In the genomic region with DNA sequence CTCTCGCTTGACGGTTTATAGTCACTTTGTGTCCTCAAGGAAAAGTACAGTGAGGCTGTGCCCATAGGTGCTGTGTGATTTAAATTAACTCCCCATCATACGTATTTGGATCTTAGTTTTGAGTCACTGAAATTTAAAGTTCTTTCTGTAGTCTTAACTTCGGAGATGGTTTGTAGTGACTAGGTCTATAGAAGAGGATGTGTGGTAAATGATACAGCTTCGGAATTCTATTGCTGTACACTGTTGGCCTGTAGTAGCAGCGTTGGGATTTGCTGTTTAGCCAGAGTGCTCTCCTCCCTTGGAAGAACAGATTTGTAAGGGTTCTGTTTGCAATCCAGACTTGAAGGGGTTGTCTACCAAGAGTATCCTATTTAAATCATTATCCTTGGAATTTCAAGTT, we compare ENCODE assay signal across 8 mouse cellular contexts. TPM values are rescaled to one million over a fixed set of nuclear protein-coding genes. Genes with fewer than 3 reads are reported as not detected.
DNase-seq lines count a peak whose midpoint lies in the region; ATAC-seq and TF ChIP-seq lines count a peak whose summit lies in the region.

No protein-coding gene starts in this region.

- WGBS in heart, adult 2 months = 14% methylated on average over 6 of the region's 6 CpGs
- WGBS in forebrain, embryonic 12.5 days = 4% methylated on average over 6 of the region's 6 CpGs
- 21% methylated on average over 6 of the region's 6 CpGs for WGBS in liver, embryonic 16.5 days (ENCODE audit: insufficient replicate concordance)

- DNase-seq in heart, adult 2 months = no peak
- no peak for DNase-seq in heart, postnatal 25 days (ENCODE audit: low spot score)
- DNase-seq in CH12.LX (ENCODE audit: extremely low read depth) = no peak
- no peak for DNase-seq in T-cell, adult 2 months (ENCODE audit: low spot score)
- DNase-seq in gastrocnemius, postnatal 36 days = no peak
- DNase-seq in thymus, postnatal 25 days = no peak

- H3K4me1 ChIP-seq in heart, adult 2 months (ENCODE audit: control insufficient read depth, insufficient read depth, low read length) = peaks cover 2% of the 10 kb centered on the region
- H3K4me1 ChIP-seq in CH12.LX (ENCODE audit: control insufficient read depth in 1 of 2, insufficient read depth in 2 of 2) = peaks cover 0 to 13% of the 10 kb centered on the region in 2 experiments; a peak in 2 of 4 replicates
- peaks cover 11% of the 10 kb centered on the region for H3K4me1 ChIP-seq in forebrain, embryonic 12.5 days
- H3K4me1 ChIP-seq in liver, embryonic 16.5 days (ENCODE audit: control insufficient read depth, low read depth, low read length) = peaks cover 5% of the 10 kb centered on the region

- H3K9ac ChIP-seq in heart, adult 2 months (ENCODE audit: low read depth, low read length) = peak overlapping the region; percentile 84
- H3K9ac ChIP-seq in CH12.LX (ENCODE audit: insufficient read depth, low read depth) = peak overlapping the region; percentile 63; the same call in 1 of the 2 replicates
- H3K9ac ChIP-seq in forebrain, embryonic 12.5 days = peak overlapping the region; percentile 96
- peak overlapping the region; percentile 80 for H3K9ac ChIP-seq in liver, embryonic 16.5 days (ENCODE audit: low read depth, low read length)

- H3K27ac ChIP-seq in heart, adult 2 months = peak overlapping the region; percentile 75
- H3K27ac ChIP-seq in CH12.LX (ENCODE audit: insufficient read depth, low read depth) = no peak overlapping the region
- peak overlapping the region; percentile 99 for H3K27ac ChIP-seq in forebrain, embryonic 12.5 days
- no peak overlapping the region for H3K27ac ChIP-seq in liver, embryonic 16.5 days (ENCODE audit: low read length)

- no peak for TF ChIP-seq EP300 in heart, adult 2 months (IDR thresholded peaks at IDR 0.05; ENCODE audit: insufficient read depth, low read depth, low read length)
- no peak for TF ChIP-seq EP300 in CH12.LX (IDR thresholded peaks at IDR 0.05; ENCODE audit: low read length)

- no peaks in the 10 kb centered on the region for H3K27me3 ChIP-seq in heart, adult 2 months (ENCODE audit: control insufficient read depth, insufficient read depth, low read length)
- H3K27me3 ChIP-seq in CH12.LX (replicated peaks) = no peaks in the 10 kb centered on the region
- H3K27me3 ChIP-seq in forebrain, embryonic 12.5 days = no peaks in the 10 kb centered on the region
- H3K27me3 ChIP-seq in liver, embryonic 16.5 days (ENCODE audit: control insufficient read depth, insufficient read depth, low read depth, low read length) = no peaks in the 10 kb centered on the region

- TF ChIP-seq POLR2A in heart, adult 2 months (IDR thresholded peaks at IDR 0.05; ENCODE audit: insufficient read depth, low read depth, low read length) = no peak
- no peak for TF ChIP-seq POLR2A in CH12.LX (IDR thresholded peaks at IDR 0.05; ENCODE audit: low read depth, low read length)

- dilution Hi-C loops in CH12.LX (cut with MboI; ENCODE audit: extremely low pct_ligation_motif_present, extremely low pct_unique_long_range_greater_than_20kb, low sequenced_read_pairs) = no loop called here

- 0 out of 2 replicates have a peak, but pooled peaks cover 1% of the 10 kb centered on the region for H3K79me2 ChIP-seq in heart, adult 2 months (replicated peaks; ENCODE audit: control insufficient read depth, insufficient read depth, low read length)
- H3K79me2 ChIP-seq in CH12.LX (replicated peaks; ENCODE audit: control insufficient read depth, extremely low read depth, insufficient read depth, poor library complexity, severe bottlenecking) = no peaks in the 10 kb centered on the region

- TF ChIP-seq CTCF in heart, adult 2 months (IDR thresholded peaks at IDR 0.05) = no peak
- TF ChIP-seq CTCF in CH12.LX (conservative IDR thresholded peaks at IDR 0.05 in 1 of 2, IDR thresholded peaks at IDR 0.05 in 1 of 2; ENCODE audit: low read depth in 2 of 2, low read length in 2 of 2) = no peak

- peaks cover 7% of the 10 kb centered on the region for H3K36me3 ChIP-seq in heart, adult 2 months (ENCODE audit: control insufficient read depth, insufficient read depth, low read length)
- no peaks in the 10 kb centered on the region for H3K36me3 ChIP-seq in CH12.LX (replicated peaks in 1 of 2; ENCODE audit: control insufficient read depth in 1 of 2, insufficient read depth in 1 of 2, low read length in 1 of 2)
- H3K36me3 ChIP-seq in forebrain, embryonic 12.5 days (replicated peaks) = peaks cover 14% of the 10 kb centered on the region
- H3K36me3 ChIP-seq in liver, embryonic 16.5 days (ENCODE audit: control insufficient read depth, insufficient read depth) = no peaks in the 10 kb centered on the region

- intact Hi-C loops in heart, adult 2 months (cut with DNase I) = loop anchor here (2.0 kb wide), 1 partner anchor 41 kb away; a partner anchor contains a TSS
- intact Hi-C loops in heart, postnatal 25 days (cut with DNase I) = no loop called here
- intact Hi-C loops in gastrocnemius, postnatal 36 days (cut with DNase I) = no loop called here

- peak; percentile 44 for ATAC-seq in forebrain, embryonic 12.5 days (ENCODE audit: low FRiP score)
- ATAC-seq in liver, embryonic 16.5 days (ENCODE audit: low read depth) = no peak

- TF ChIP-seq RAD21 in CH12.LX (IDR thresholded peaks at IDR 0.05; ENCODE audit: low read depth, low read length) = no peak

- H3K4me2 ChIP-seq in CH12.LX (ENCODE audit: insufficient read depth, low read depth, poor library complexity, severe bottlenecking) = peak overlapping the region; percentile 67
- peak overlapping the region; percentile 56 for H3K4me2 ChIP-seq in forebrain, embryonic 12.5 days
- H3K4me2 ChIP-seq in liver, embryonic 16.5 days (ENCODE audit: low read depth, low read length) = peak overlapping the region; percentile 84

- no peaks in the 10 kb centered on the region for H3K9me3 ChIP-seq in CH12.LX (replicated peaks; ENCODE audit: low read length)
- H3K9me3 ChIP-seq in forebrain, embryonic 12.5 days = no peaks in the 10 kb centered on the region
- no peaks in the 10 kb centered on the region for H3K9me3 ChIP-seq in liver, embryonic 16.5 days (replicated peaks; ENCODE audit: control insufficient read depth, low read length)

- in situ Hi-C loops in CH12.LX (cut with MboI; ENCODE audit: low pct_ligation_motif_present, low pct_unique_long_range_greater_than_20kb, low sequenced_read_pairs) = no loop called here

- H3K4me3 ChIP-seq in heart, adult 2 months = peak overlapping the region; percentile 60
- peak overlapping the region; percentile 38 to 67 (median 57) for H3K4me3 ChIP-seq in CH12.LX (replicated peaks in 1 of 3; ENCODE audit: low read depth in 2 of 3, low read length in 2 of 3, poor library complexity in 1 of 3)
- H3K4me3 ChIP-seq in forebrain, embryonic 12.5 days (replicated peaks) = peak overlapping the region; percentile 82
- peak overlapping the region; percentile 75 for H3K4me3 ChIP-seq in liver, embryonic 16.5 days (ENCODE audit: low read depth, low read length)

TF ChIP-seq in CH12.LX, 34 proteins besides CTCF, POLR2A, EP300 and RAD21:
- TF ChIP-seq USF2 (conservative IDR thresholded peaks at IDR 0.05; ENCODE audit: low read depth, low read length) (no peak), TBP (conservative IDR thresholded peaks at IDR 0.05; ENCODE audit: low read depth, low read length) (no peak), BHLHE40 (IDR thresholded peaks at IDR 0.05; ENCODE audit: low read depth, low read length) (no peak), MAZ (IDR thresholded peaks at IDR 0.05; ENCODE audit: low read depth, low read length) (no peak), ZKSCAN1 (IDR thresholded peaks at IDR 0.05; ENCODE audit: borderline replicate concordance, low read depth, low read length) (no peak), USF1 (IDR thresholded peaks at IDR 0.05; ENCODE audit: low read depth, low read length) (no peak), SIN3A (IDR thresholded peaks at IDR 0.05; ENCODE audit: low read length) (no peak), MAX (IDR thresholded peaks at IDR 0.05; ENCODE audit: low read length) (no peak), NRF1 (IDR thresholded peaks at IDR 0.05; ENCODE audit: low read depth, low read length) (no peak), MEF2A (IDR thresholded peaks at IDR 0.05; ENCODE audit: borderline replicate concordance, low read depth, low read length) (no peak), JUN (IDR thresholded peaks at IDR 0.05; ENCODE audit: insufficient read depth, low read depth, low read length) (no peak), KAT2A (IDR thresholded peaks at IDR 0.05; ENCODE audit: insufficient replicate concordance, low read length) (no peak)

RNA-seq across cellular contexts. Expression of a gene that starts 1.0 kb away (rescaled TPM):
- total RNA-seq in heart, adult 2 months (2021) = 1 to 10 TPM; 9.1 to 9.8 TPM
- 8.4 and 8.7 TPM in 2 replicates for polyA plus RNA-seq in heart, adult 2 months (2012; rRNA removed)
- 10 to 100 TPM; 10.3 to 12.6 TPM for total RNA-seq in heart, postnatal 25 days (2021)
- total RNA-seq in CH12.LX (2012; rRNA removed) (1.2 and 1.7 TPM in 2 replicates), CH12.LX (2014; rRNA removed) (5.5 and 5.7 TPM in 2 replicates)
- 2.3 and 3.7 TPM in 2 replicates for polyA plus RNA-seq in CH12.LX (2012; ENCODE audit: insufficient read length, low read depth)
- 96.0 and 100 TPM in 2 replicates for polyA plus RNA-seq in forebrain, embryonic 12.5 days (2016; fragmentation: Nextera tagmentation; extraction: Ambion mirVana)
- polyA plus RNA-seq in liver, embryonic 16.5 days (2015; fragmentation: Nextera tagmentation; extraction: Ambion mirVana) = 4.8 and 5.8 TPM in 2 replicates
- 1 to 10 TPM; 5.4 to 7.8 TPM for total RNA-seq in gastrocnemius, postnatal 36 days (2021)

RNA-seq across cellular contexts. Expression of a gene that starts 28.2 kb away (rescaled TPM):
- total RNA-seq in heart, adult 2 months (2021) = not detected
- 0.35 and 0.84 TPM in 2 replicates for polyA plus RNA-seq in heart, adult 2 months (2012; rRNA removed)
- not detected for total RNA-seq in heart, postnatal 25 days (2021)
- total RNA-seq in CH12.LX (2012; rRNA removed) (0.47 TPM in 1 of 2 replicates, not detected in the other), CH12.LX (2014; rRNA removed) (0.21 and 0.22 TPM in 2 replicates)
- polyA plus RNA-seq in CH12.LX (2012; ENCODE audit: insufficient read length, low read depth) = not detected in 2 replicates
- polyA plus RNA-seq in forebrain, embryonic 12.5 days (2016; fragmentation: Nextera tagmentation; extraction: Ambion mirVana) = not detected in 2 replicates
- not detected in 2 replicates for polyA plus RNA-seq in liver, embryonic 16.5 days (2015; fragmentation: Nextera tagmentation; extraction: Ambion mirVana)
- not detected for total RNA-seq in gastrocnemius, postnatal 36 days (2021)

RNA-seq across cellular contexts. Expression of a gene that starts 40.9 kb away (rescaled TPM):
- total RNA-seq in heart, adult 2 months (2021) = 1 to 10 TPM in 1 of 2 experiments, under 1 TPM in 1; 0.48 to 1.0 TPM
- 2.0 and 2.8 TPM in 2 replicates for polyA plus RNA-seq in heart, adult 2 months (2012; rRNA removed)
- under 1 TPM; 0.55 to 0.64 TPM for total RNA-seq in heart, postnatal 25 days (2021)
- total RNA-seq in CH12.LX (2012; rRNA removed) (not detected in 2 replicates), CH12.LX (2014; rRNA removed) (not detected in 2 replicates)
- not detected in 2 replicates for polyA plus RNA-seq in CH12.LX (2012; ENCODE audit: insufficient read length, low read depth)
- not detected in 2 replicates for polyA plus RNA-seq in forebrain, embryonic 12.5 days (2016; fragmentation: Nextera tagmentation; extraction: Ambion mirVana)
- 1.4 and 1.5 TPM in 2 replicates for polyA plus RNA-seq in liver, embryonic 16.5 days (2015; fragmentation: Nextera tagmentation; extraction: Ambion mirVana)
- under 1 TPM in 1 of 2 experiments, not detected in 1; 0.36 TPM for total RNA-seq in gastrocnemius, postnatal 36 days (2021)

Comparison
In these comparisons a context has a peak if more than half of its experiments do, and no peak if none do; other contexts are left out.
1. H3K27ac ChIP-seq: peak in heart, adult 2 months (single experiment) and forebrain, embryonic 12.5 days (single experiment); none in CH12.LX (single experiment) and liver, embryonic 16.5 days (single experiment).
2. Peak in every context shown above with its lines, with median percentiles within 50 percentile points of each other: H3K4me3 ChIP-seq, H3K9ac ChIP-seq and H3K4me2 ChIP-seq.